Mouse (Mus musculus): ENCODE data around the gene Camk2b. TPM values are rescaled to one million over a fixed set of nuclear protein-coding genes. Genes with fewer than 3 reads are reported as not detected.

Gene Camk2b
- polyA plus RNA-seq, 1 experiment = 183 TPM

- Histone ChIP-seq H3K27ac (ENCODE audit: insufficient read depth, low read depth, low read length) (no peak overlapping the region), H3K4me1 (ENCODE audit: control insufficient read depth, insufficient read depth, low read length) (peaks cover 6% of the 10 kb centered on the region; the same call in 1 of the 2 replicates), H3K4me3 (ENCODE audit: insufficient read depth, low read depth, low read length) (no peak overlapping the region)
- WGBS = 77% methylated on average over 10 of the region's 10 CpGs
- TF ChIP-seq CTCF (IDR thresholded peaks at IDR 0.05; ENCODE audit: insufficient read depth, low read depth, low read length) = no peak
- TF ChIP-seq POLR2A (IDR thresholded peaks at IDR 0.05; ENCODE audit: insufficient read depth, low read depth, low read length) = no peak
These were observed 78.0 kb downstream of the Camk2b start for GRCm38 (mm10) chr11:5988126-5988525.

GRCm38 (mm10) chr11:5983629-5984028 is 82.5 kb downstream of the Camk2b start:
- 87% methylated on average over 5 of the region's 5 CpGs for WGBS
- TF ChIP-seq POLR2A (IDR thresholded peaks at IDR 0.05; ENCODE audit: insufficient read depth, low read depth, low read length) = no peak
- no peak for TF ChIP-seq CTCF (IDR thresholded peaks at IDR 0.05; ENCODE audit: insufficient read depth, low read depth, low read length)
- no peak overlapping the region for H3K27ac ChIP-seq (ENCODE audit: insufficient read depth, low read depth, low read length)
- H3K4me1 ChIP-seq (ENCODE audit: control insufficient read depth, insufficient read depth, low read length) = no peaks in the 10 kb centered on the region
- no peak overlapping the region for H3K4me3 ChIP-seq (ENCODE audit: insufficient read depth, low read depth, low read length)

- H3K27ac ChIP-seq (ENCODE audit: insufficient read depth, low read depth, low read length) = no peak overlapping the region
- no peak overlapping the region for H3K4me3 ChIP-seq (ENCODE audit: insufficient read depth, low read depth, low read length)
- WGBS = 85% methylated on average over 7 of the region's 7 CpGs
- 0 out of 2 replicates have a peak, but pooled peaks cover 6% of the 10 kb centered on the region for H3K4me1 ChIP-seq (ENCODE audit: control insufficient read depth, insufficient read depth, low read length)
- TF ChIP-seq POLR2A (IDR thresholded peaks at IDR 0.05; ENCODE audit: insufficient read depth, low read depth, low read length) = no peak
- no peak for TF ChIP-seq CTCF (IDR thresholded peaks at IDR 0.05; ENCODE audit: insufficient read depth, low read depth, low read length)
These were observed 84.8 kb downstream of the Camk2b start for GRCm38 (mm10) chr11:5981323-5981722.

GRCm38 (mm10) chr11:5980561-5980960 is 85.6 kb downstream of the Camk2b start:
- Histone ChIP-seq H3K27ac (ENCODE audit: insufficient read depth, low read depth, low read length) (no peak overlapping the region), H3K4me3 (ENCODE audit: insufficient read depth, low read depth, low read length) (no peak overlapping the region), H3K4me1 (ENCODE audit: control insufficient read depth, insufficient read depth, low read length) (0 out of 2 replicates have a peak, but pooled peaks cover 6% of the 10 kb centered on the region)
- WGBS = 63% methylated on average over 8 of the region's 8 CpGs
- no peak for TF ChIP-seq POLR2A (IDR thresholded peaks at IDR 0.05; ENCODE audit: insufficient read depth, low read depth, low read length)
- no peak for TF ChIP-seq CTCF (IDR thresholded peaks at IDR 0.05; ENCODE audit: insufficient read depth, low read depth, low read length)

- Histone ChIP-seq H3K4me3 (ENCODE audit: insufficient read depth, low read depth, low read length) (no peak overlapping the region), H3K4me1 (ENCODE audit: control insufficient read depth, insufficient read depth, low read length) (0 out of 2 replicates have a peak, but pooled peaks cover 6% of the 10 kb centered on the region), H3K27ac (ENCODE audit: insufficient read depth, low read depth, low read length) (no peak overlapping the region)
- WGBS = 83% methylated on average over 2 of the region's 2 CpGs
- TF ChIP-seq CTCF (IDR thresholded peaks at IDR 0.05; ENCODE audit: insufficient read depth, low read depth, low read length) (no peak), POLR2A (IDR thresholded peaks at IDR 0.05; ENCODE audit: insufficient read depth, low read depth, low read length) (no peak)
These were observed 86.1 kb downstream of the Camk2b start for GRCm38 (mm10) chr11:5980108-5980507.

GRCm38 (mm10) chr11:5979088-5979487 is 87.1 kb downstream of the Camk2b start:
- TF ChIP-seq POLR2A (IDR thresholded peaks at IDR 0.05; ENCODE audit: insufficient read depth, low read depth, low read length) (no peak), CTCF (IDR thresholded peaks at IDR 0.05; ENCODE audit: insufficient read depth, low read depth, low read length) (no peak)
- no peak overlapping the region for H3K27ac ChIP-seq (ENCODE audit: insufficient read depth, low read depth, low read length)
- 88% methylated on average over 7 of the region's 7 CpGs for WGBS
- H3K4me3 ChIP-seq (ENCODE audit: insufficient read depth, low read depth, low read length) = no peak overlapping the region
- H3K4me1 ChIP-seq (ENCODE audit: control insufficient read depth, insufficient read depth, low read length) = 0 out of 2 replicates have a peak, but pooled peaks cover 6% of the 10 kb centered on the region

DNA sequence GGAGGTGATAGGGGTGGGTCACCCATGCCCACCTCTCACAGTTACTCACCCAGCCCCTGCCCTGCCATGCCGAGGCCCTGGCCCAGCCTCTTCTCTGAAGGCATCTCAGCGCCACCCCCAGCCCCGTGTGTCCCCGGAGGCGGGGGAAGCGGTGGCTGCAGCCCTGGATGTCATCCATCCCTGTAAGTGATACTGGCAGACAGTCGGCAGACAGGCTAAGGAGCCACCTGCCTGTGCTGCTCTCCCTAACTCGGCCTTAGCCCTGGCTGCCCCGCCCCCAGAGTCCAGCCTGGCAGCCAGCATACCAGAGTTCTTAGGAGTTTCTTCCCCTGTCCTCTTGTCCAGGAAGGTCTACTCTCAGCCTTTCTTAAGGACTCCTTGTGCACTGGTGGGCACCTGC is 90.1 kb downstream of the Camk2b start:
- TF ChIP-seq CTCF (IDR thresholded peaks at IDR 0.05; ENCODE audit: insufficient read depth, low read depth, low read length) (no peak), POLR2A (IDR thresholded peaks at IDR 0.05; ENCODE audit: insufficient read depth, low read depth, low read length) (no peak)
- Histone ChIP-seq H3K27ac (ENCODE audit: insufficient read depth, low read depth, low read length) (no peak overlapping the region), H3K4me1 (ENCODE audit: control insufficient read depth, insufficient read depth, low read length) (peaks cover 9% of the 10 kb centered on the region; the same call in 1 of the 2 replicates), H3K4me3 (ENCODE audit: insufficient read depth, low read depth, low read length) (no peak overlapping the region)
- WGBS = 21% methylated on average over 9 of the region's 9 CpGs

DNA sequence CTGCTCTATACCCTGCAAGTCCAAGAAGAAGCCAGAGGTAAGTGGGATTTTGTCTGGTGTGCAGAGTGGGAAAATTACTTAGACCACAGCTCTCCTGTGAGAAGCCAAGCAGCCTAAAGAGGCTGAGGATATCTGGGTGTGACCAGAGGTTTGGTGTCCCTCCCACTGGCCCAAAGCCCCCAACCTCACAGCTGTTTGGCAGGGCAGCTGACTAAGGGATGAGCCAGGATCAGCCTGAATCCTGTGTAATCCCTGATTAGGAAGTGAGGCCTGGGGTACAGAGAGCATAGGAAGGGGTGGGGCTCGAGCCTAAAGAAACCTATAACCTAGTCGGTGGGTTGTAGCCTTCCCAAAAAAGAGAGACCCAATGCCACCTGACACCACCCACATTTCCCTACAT is 91.1 kb downstream of the Camk2b start:
- 52% methylated on average over 2 of the region's 2 CpGs for WGBS
- no peak overlapping the region for H3K4me3 ChIP-seq (ENCODE audit: insufficient read depth, low read depth, low read length)
- H3K4me1 ChIP-seq (ENCODE audit: control insufficient read depth, insufficient read depth, low read length) = peaks cover 9% of the 10 kb centered on the region; the same call in 1 of the 2 replicates
- TF ChIP-seq POLR2A (IDR thresholded peaks at IDR 0.05; ENCODE audit: insufficient read depth, low read depth, low read length) (no peak), CTCF (IDR thresholded peaks at IDR 0.05; ENCODE audit: insufficient read depth, low read depth, low read length) (no peak)
- no peak overlapping the region for H3K27ac ChIP-seq (ENCODE audit: insufficient read depth, low read depth, low read length)

GRCm38 (mm10) chr11:5974053-5974452 is 92.1 kb downstream of the Camk2b start:
- Histone ChIP-seq H3K4me3 (ENCODE audit: insufficient read depth, low read depth, low read length) (no peak overlapping the region), H3K27ac (ENCODE audit: insufficient read depth, low read depth, low read length) (no peak overlapping the region)
- TF ChIP-seq POLR2A (IDR thresholded peaks at IDR 0.05; ENCODE audit: insufficient read depth, low read depth, low read length) (no peak), CTCF (IDR thresholded peaks at IDR 0.05; ENCODE audit: insufficient read depth, low read depth, low read length) (no peak)

GRCm38 (mm10) chr11:5973151-5973550 is 93.0 kb downstream of the Camk2b start:
- 52% methylated on average over 7 of the region's 7 CpGs for WGBS
- H3K4me1 ChIP-seq (ENCODE audit: control insufficient read depth, insufficient read depth, low read length) = peaks cover 9% of the 10 kb centered on the region; the same call in 1 of the 2 replicates

More at GRCm38 (mm10) chr11:5974053-5974452, 92.1 kb downstream of the Camk2b start:
- WGBS = 90% methylated on average over 6 of the region's 6 CpGs
- H3K4me1 ChIP-seq (ENCODE audit: control insufficient read depth, insufficient read depth, low read length) = peaks cover 9% of the 10 kb centered on the region; the same call in 1 of the 2 replicates

More at GRCm38 (mm10) chr11:5973151-5973550, 93.0 kb downstream of the Camk2b start:
- TF ChIP-seq CTCF (IDR thresholded peaks at IDR 0.05; ENCODE audit: insufficient read depth, low read depth, low read length) (no peak), POLR2A (IDR thresholded peaks at IDR 0.05; ENCODE audit: insufficient read depth, low read depth, low read length) (no peak)
- H3K4me3 ChIP-seq (ENCODE audit: insufficient read depth, low read depth, low read length) = no peak overlapping the region
- H3K27ac ChIP-seq (ENCODE audit: insufficient read depth, low read depth, low read length) = no peak overlapping the region
